Mouse (Mus musculus): ENCODE results near the gene Slc16a2. TPM values are rescaled to one million over a fixed set of nuclear protein-coding genes. Genes with fewer than 3 reads are reported as not detected.

Slc16a2 gene
- total and polyA plus RNA-seq, 3 experiments, result not detected

GRCm38 (mm10) chrX:103776412-103776811 is 45.4 kb downstream of the Slc16a2 start:
- Histone ChIP-seq H3K9ac (ENCODE audit: control insufficient read depth, low read depth, low read length, poor library complexity, severe bottlenecking) (no peak overlapping the region), H3K27ac (ENCODE audit: control insufficient read depth, low read depth, low read length) (no peak overlapping the region), H3K36me3 (ENCODE audit: control insufficient read depth in 1 of 2, insufficient read depth in 2 of 2, low read length in 2 of 2) (no peaks in the 10 kb centered on the region), H3K9me3 (replicated peaks; ENCODE audit: insufficient read depth, low read length) (no peaks in the 10 kb centered on the region), H3K79me2 (ENCODE audit: control insufficient read depth, insufficient read depth, low read length, poor library complexity) (no peaks in the 10 kb centered on the region), H3K27me3 (ENCODE audit: control insufficient read depth in 1 of 2, insufficient read depth in 2 of 2, low read length in 2 of 2) (no peaks in the 10 kb centered on the region; a peak in 1 of 4 replicates), H3K4me1 (ENCODE audit: control insufficient read depth in 1 of 2, insufficient read depth in 2 of 2, low read length in 2 of 2) (no peaks in the 10 kb centered on the region), H3K4me3 (ENCODE audit: control insufficient read depth in 1 of 2, insufficient read depth in 1 of 2, low read depth in 2 of 2, low read length in 2 of 2) (no peak overlapping the region)
- no peak for DNase-seq (ENCODE audit: low read depth, low spot score)
- TF ChIP-seq MAX (IDR thresholded peaks at IDR 0.05; ENCODE audit: low read length) (no peak), BHLHE40 (IDR thresholded peaks at IDR 0.05; ENCODE audit: borderline replicate concordance, low read depth, low read length) (no peak), E2F4 (IDR thresholded peaks at IDR 0.05; ENCODE audit: borderline replicate concordance, low read depth, low read length) (no peak), POLR2A (IDR thresholded peaks at IDR 0.05; ENCODE audit: control insufficient read depth in 1 of 2, insufficient read depth in 1 of 2, low read depth in 1 of 2, low read length in 2 of 2, poor library complexity in 1 of 2) (no peak), MAZ (IDR thresholded peaks at IDR 0.05; ENCODE audit: low read depth, low read length) (no peak), SMC3 (IDR thresholded peaks at IDR 0.05; ENCODE audit: low read depth, low read length) (no peak)

GRCm38 (mm10) chrX:103746197-103746596 is 75.6 kb downstream of the Slc16a2 start:
- no peak overlapping the region for H3K4me3 ChIP-seq (ENCODE audit: control insufficient read depth in 1 of 2, insufficient read depth in 1 of 2, low read depth in 2 of 2, low read length in 2 of 2)
- no peaks in the 10 kb centered on the region for H3K79me2 ChIP-seq (ENCODE audit: control insufficient read depth, insufficient read depth, low read length, poor library complexity)
- DNase-seq (ENCODE audit: low read depth, low spot score), result no peak
- no peaks in the 10 kb centered on the region for H3K36me3 ChIP-seq (ENCODE audit: control insufficient read depth in 1 of 2, insufficient read depth in 2 of 2, low read length in 2 of 2)
- no peak overlapping the region for H3K9ac ChIP-seq (ENCODE audit: control insufficient read depth, low read depth, low read length, poor library complexity, severe bottlenecking)
- no peaks in the 10 kb centered on the region for H3K4me1 ChIP-seq (ENCODE audit: control insufficient read depth in 1 of 2, insufficient read depth in 2 of 2, low read length in 2 of 2)
- TF ChIP-seq JUND (IDR thresholded peaks at IDR 0.05; ENCODE audit: low read depth, low read length) (no peak), CHD1 (IDR thresholded peaks at IDR 0.05; ENCODE audit: low read depth, low read length) (no peak), TAL1 (IDR thresholded peaks at IDR 0.05; ENCODE audit: low read length) (no peak), RCOR1 (IDR thresholded peaks at IDR 0.05; ENCODE audit: low read depth, low read length) (no peak), BHLHE40 (IDR thresholded peaks at IDR 0.05; ENCODE audit: borderline replicate concordance, low read depth, low read length) (no peak), ZNF384 (IDR thresholded peaks at IDR 0.05; ENCODE audit: low read depth, low read length) (no peak), MYB (IDR thresholded peaks at IDR 0.05; ENCODE audit: low read depth, low read length) (no peak), E2F4 (IDR thresholded peaks at IDR 0.05; ENCODE audit: borderline replicate concordance, low read depth, low read length) (no peak), CHD2 (IDR thresholded peaks at IDR 0.05; ENCODE audit: low read length) (no peak), MAFK (IDR thresholded peaks at IDR 0.05; ENCODE audit: borderline replicate concordance, low read depth, low read length) (no peak), ELF1 (IDR thresholded peaks at IDR 0.05; ENCODE audit: low read depth, low read length) (no peak), TBP (IDR thresholded peaks at IDR 0.05; ENCODE audit: low read depth, low read length) (no peak), POLR2AphosphoS2 (IDR thresholded peaks at IDR 0.05; ENCODE audit: low read length) (no peak), NRF1 (IDR thresholded peaks at IDR 0.05; ENCODE audit: insufficient read depth, low read depth, low read length, poor library complexity, severe bottlenecking) (no peak), ZMIZ1 (IDR thresholded peaks at IDR 0.05; ENCODE audit: low read depth, low read length) (no peak)
- H3K27me3 ChIP-seq (ENCODE audit: control insufficient read depth in 1 of 2, insufficient read depth in 2 of 2, low read length in 2 of 2), result peaks cover 0 to 1% of the 10 kb centered on the region in 2 experiments; a peak in 1 of 4 replicates
- H3K9me3 ChIP-seq (replicated peaks; ENCODE audit: insufficient read depth, low read length), result no peaks in the 10 kb centered on the region
- H3K27ac ChIP-seq (ENCODE audit: control insufficient read depth, low read depth, low read length), result no peak overlapping the region

Data from MEL (cell line).